Mouse (Mus musculus): ENCODE data around the gene Gm10961. TPM values are rescaled to one million over a fixed set of nuclear protein-coding genes. Genes with fewer than 3 reads are reported as not detected.
"Not testable (repeated sequence)": the region's sequence is repeated elsewhere in the genome, so short reads cannot be mapped to it uniquely, and the experiment has no call there.

The Gm10961 gene
- polyA plus RNA-seq, 1 experiment from 2014 or later: not detected

DNA sequence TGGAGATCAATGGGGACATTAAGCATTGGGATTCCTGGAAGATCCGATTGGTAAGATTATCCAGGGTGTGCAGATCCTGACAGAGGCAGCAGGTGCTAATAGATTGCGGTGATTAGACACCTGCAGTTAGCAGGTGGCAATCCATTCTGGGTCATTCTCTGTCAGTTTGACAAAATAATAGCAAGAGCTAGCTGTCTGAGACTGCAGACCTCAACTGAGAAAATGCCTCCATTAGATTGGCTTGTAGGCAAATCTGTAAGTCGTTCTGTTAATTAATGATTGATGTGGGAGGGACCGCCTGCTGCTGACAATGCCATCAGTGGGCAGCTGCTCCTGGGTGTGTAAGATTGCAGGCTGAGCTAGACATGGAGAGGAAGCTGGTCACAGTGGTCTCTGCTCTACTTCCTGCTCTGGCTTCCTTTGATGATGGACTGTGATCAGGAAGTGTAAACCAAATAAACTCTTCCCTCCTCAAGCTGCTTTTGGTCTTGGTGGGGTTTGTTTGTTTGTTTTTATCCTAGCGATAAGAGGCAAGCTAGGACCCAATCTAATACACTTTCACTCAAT, 6.6 kb downstream of the Gm10961 start:
- no peak overlapping the region for H3K4me3 ChIP-seq
- no peaks in the 10 kb centered on the region for H3K4me1 ChIP-seq
- ATAC-seq (ENCODE audit: low FRiP score, low read depth): no peak
- no peak overlapping the region for H3K4me2 ChIP-seq (replicated peaks)
- no peaks in the 10 kb centered on the region for H3K27me3 ChIP-seq
- no peaks in the 10 kb centered on the region for H3K36me3 ChIP-seq
- no peaks in the 10 kb centered on the region for H3K9me3 ChIP-seq
- 62% methylated on average over 5 of the region's 5 CpGs for WGBS
- H3K27ac ChIP-seq: no peak overlapping the region
- H3K9ac ChIP-seq: no peak overlapping the region

DNA sequence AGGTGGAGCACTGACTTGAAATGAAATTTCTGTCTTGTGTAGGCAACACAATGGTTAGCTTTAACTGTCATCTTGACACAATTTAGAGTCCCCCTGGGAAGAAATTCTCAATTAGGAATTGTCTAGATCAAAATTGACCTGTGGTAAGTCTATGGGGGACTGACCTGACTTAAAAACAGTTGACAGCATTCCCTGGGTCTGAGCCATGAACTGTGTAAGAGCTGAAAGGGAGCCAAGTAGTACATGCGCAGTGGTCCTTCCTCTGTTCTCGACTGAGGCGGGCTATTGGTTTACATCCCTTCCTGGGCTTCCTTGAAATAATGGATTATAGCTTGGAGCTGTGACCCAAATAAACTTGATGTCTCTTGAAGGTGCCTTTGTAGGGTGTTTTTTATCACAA, 15.8 kb downstream of the Gm10961 start:
- no peaks in the 10 kb centered on the region for H3K36me3 ChIP-seq
- H3K9ac ChIP-seq: no peak overlapping the region
- H3K27ac ChIP-seq: no peak overlapping the region
- 76% methylated on average over 3 of the region's 3 CpGs for WGBS
- no peaks in the 10 kb centered on the region for H3K27me3 ChIP-seq
- H3K4me1 ChIP-seq: no peaks in the 10 kb centered on the region
- no peak overlapping the region for H3K4me3 ChIP-seq
- H3K9me3 ChIP-seq: no peaks in the 10 kb centered on the region
- no peak for ATAC-seq (ENCODE audit: low FRiP score, low read depth)
- no peak overlapping the region for H3K4me2 ChIP-seq (replicated peaks)

DNA sequence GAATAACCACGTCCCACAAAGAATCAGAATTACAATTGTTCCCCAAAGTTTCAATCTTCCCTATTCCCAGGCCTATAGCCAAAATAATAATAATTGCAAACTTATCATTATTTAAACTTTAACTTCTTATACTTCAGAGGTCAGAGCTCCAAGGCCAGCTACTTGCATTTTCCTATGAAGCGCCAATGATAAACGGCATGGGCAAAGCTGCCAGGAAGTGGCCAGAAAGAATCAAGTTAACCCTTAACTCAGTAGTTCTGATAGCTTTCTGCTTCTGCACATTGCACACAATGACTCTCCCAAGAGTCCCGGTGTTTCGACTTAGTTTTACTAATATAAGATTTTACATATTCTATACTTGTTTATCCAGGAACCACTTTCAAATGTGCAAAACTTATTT, 19.2 kb downstream of the Gm10961 start:
- not testable (repeated sequence) for H3K9me3 ChIP-seq; ATAC-seq (ENCODE audit: low FRiP score, low read depth); H3K27me3 ChIP-seq; H3K27ac ChIP-seq; H3K4me3 ChIP-seq; H3K4me2 ChIP-seq (replicated peaks); H3K36me3 ChIP-seq; H3K4me1 ChIP-seq; H3K9ac ChIP-seq
- WGBS: 74% methylated on average over 5 of the region's 5 CpGs

DNA sequence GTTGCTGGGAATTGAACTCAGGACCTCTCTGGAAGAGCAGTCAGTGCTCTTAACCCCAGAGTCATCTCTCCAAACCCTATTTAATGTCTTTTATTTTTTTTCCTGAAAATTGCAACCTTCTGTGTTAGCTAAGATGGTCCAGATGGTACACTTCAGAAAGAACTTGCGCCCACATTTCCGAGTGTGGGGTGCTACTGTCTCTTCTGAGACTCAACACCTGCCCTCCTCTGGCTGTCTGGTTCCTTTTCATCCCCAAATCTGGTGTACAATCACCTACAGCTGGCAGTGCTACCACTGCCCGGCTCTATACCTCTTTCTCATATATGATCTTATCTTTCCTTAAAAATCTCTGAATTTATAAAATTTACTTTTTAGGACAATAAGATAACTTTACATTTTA, 21.8 kb downstream of the Gm10961 start:
- ATAC-seq (ENCODE audit: low FRiP score, low read depth): no peak
- Histone ChIP-seq H3K36me3 (no peaks in the 10 kb centered on the region; the same call in 1 of the 2 replicates), H3K4me2 (replicated peaks) (no peak overlapping the region), H3K4me3 (no peak overlapping the region), H3K27ac (no peak overlapping the region), H3K9me3 (no peaks in the 10 kb centered on the region; the same call in 1 of the 2 replicates), H3K27me3 (no peaks in the 10 kb centered on the region), H3K9ac (no peak overlapping the region), H3K4me1 (no peaks in the 10 kb centered on the region)
- 90% methylated on average over 3 of the region's 3 CpGs for WGBS

DNA sequence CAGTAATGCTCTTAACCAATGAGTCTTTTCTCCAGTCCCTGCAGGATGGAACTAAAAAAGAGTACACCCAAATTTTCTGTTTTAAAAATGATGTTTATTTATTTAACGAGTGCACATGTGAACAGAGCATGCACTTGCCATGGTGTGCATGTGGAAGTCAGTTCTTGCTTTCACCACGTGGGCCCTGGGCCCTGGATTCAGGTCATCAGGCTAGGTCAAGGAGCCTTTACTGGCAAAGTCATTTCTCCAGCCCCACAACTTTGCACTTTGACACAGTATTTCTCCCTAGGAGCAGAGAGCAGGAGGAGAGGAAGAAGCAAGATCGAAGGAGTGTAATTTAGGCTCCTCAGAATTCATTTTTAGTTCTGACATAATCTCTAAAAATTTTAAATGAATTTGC, 23.7 kb downstream of the Gm10961 start:
- no peak overlapping the region for H3K4me3 ChIP-seq
- no peaks in the 10 kb centered on the region for H3K27me3 ChIP-seq
- WGBS: 83% methylated on average over 3 of the region's 3 CpGs
- peaks cover 9% of the 10 kb centered on the region for H3K36me3 ChIP-seq
- no peak overlapping the region for H3K9ac ChIP-seq
- H3K9me3 ChIP-seq: no peaks in the 10 kb centered on the region; the same call in 1 of the 2 replicates
- no peak overlapping the region for H3K4me2 ChIP-seq (replicated peaks)
- no peak overlapping the region for H3K27ac ChIP-seq
- H3K4me1 ChIP-seq: no peaks in the 10 kb centered on the region
- ATAC-seq (ENCODE audit: low FRiP score, low read depth): no peak

DNA sequence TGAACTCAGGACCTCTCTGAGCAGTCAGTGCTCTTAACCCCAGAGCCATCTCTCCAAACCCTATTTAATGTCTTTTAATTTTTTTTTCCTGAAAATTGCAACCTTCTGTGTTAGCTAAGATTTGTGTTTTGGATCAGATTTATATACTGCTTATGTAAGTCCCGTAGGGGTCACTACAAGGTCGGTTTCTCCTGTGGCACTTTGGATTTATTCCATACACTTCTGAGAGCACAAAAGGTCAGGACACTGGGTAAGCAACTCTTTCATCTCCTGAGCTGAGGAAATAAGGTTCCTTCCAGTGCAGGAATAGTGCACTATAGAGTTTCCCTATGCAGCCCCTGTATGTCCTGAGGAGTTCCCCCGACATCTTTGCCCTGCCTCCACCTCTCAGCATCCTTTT, 24.4 kb downstream of the Gm10961 start:
- 40% methylated on average over 3 of the region's 3 CpGs for WGBS
- Histone ChIP-seq H3K4me3 (no peak overlapping the region), H3K4me1 (no peaks in the 10 kb centered on the region), H3K27ac (no peak overlapping the region), H3K4me2 (replicated peaks) (no peak overlapping the region), H3K27me3 (no peaks in the 10 kb centered on the region), H3K9ac (no peak overlapping the region), H3K9me3 (no peaks in the 10 kb centered on the region; the same call in 1 of the 2 replicates), H3K36me3 (peaks cover 15% of the 10 kb centered on the region)
- no peak for ATAC-seq (ENCODE audit: low FRiP score, low read depth)

DNA sequence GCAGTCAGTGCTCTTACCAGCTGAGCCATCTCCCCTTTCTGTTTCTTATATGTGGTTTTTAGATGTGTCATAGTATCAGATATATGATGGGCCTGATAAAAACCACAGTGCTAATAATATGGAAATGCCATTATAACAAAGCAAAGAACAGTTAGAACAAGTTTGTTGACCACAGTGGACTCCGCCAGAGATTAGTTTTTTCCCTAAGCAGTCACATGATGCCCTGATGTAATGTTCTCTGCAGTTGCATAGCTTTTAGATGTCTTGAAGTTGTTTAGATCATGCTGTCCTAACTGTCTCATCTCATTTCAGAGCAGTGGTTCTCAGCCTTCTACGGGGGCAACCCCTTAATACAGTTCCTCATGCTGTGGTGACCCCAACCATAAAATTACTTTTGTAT, 25.0 kb downstream of the Gm10961 start:
- 87% methylated on average over 2 of the region's 2 CpGs for WGBS
- H3K27me3 ChIP-seq: no peaks in the 10 kb centered on the region
- no peaks in the 10 kb centered on the region; the same call in 1 of the 2 replicates for H3K9me3 ChIP-seq
- no peak overlapping the region for H3K4me2 ChIP-seq (replicated peaks)
- ATAC-seq (ENCODE audit: low FRiP score, low read depth): no peak
- H3K36me3 ChIP-seq: peaks cover 22% of the 10 kb centered on the region
- H3K27ac ChIP-seq: no peak overlapping the region
- H3K4me1 ChIP-seq: no peaks in the 10 kb centered on the region
- H3K9ac ChIP-seq: no peak overlapping the region
- no peak overlapping the region for H3K4me3 ChIP-seq

DNA sequence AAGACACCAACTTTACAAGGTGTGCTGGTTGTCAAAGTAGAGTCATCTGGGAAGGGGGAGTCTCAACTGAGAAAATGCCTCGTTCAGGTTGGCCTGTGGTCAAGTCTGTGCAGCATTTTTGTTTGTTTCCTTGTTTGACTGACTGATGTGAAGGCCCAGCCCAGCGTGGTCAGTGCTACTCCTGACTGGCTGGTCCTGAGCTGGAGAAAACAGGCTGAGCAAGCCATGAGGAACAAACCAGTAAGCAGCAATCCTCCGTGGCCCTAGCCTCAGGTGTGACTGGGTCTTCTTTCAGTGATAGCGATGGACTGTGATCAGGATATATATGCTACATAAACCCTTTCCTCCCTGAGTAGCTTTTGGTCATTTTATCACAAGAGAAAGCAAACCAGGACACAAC, 25.8 kb downstream of the Gm10961 start:
- peaks cover 27% of the 10 kb centered on the region for H3K36me3 ChIP-seq
- no peak overlapping the region for H3K27ac ChIP-seq
- no peaks in the 10 kb centered on the region for H3K4me1 ChIP-seq
- H3K4me3 ChIP-seq: no peak overlapping the region
- H3K9ac ChIP-seq: no peak overlapping the region
- no peaks in the 10 kb centered on the region for H3K27me3 ChIP-seq
- no peak overlapping the region for H3K4me2 ChIP-seq (replicated peaks)
- WGBS: 77% methylated on average over 4 of the region's 4 CpGs
- H3K9me3 ChIP-seq: no peaks in the 10 kb centered on the region; the same call in 1 of the 2 replicates
- no peak for ATAC-seq (ENCODE audit: low FRiP score, low read depth)

DNA sequence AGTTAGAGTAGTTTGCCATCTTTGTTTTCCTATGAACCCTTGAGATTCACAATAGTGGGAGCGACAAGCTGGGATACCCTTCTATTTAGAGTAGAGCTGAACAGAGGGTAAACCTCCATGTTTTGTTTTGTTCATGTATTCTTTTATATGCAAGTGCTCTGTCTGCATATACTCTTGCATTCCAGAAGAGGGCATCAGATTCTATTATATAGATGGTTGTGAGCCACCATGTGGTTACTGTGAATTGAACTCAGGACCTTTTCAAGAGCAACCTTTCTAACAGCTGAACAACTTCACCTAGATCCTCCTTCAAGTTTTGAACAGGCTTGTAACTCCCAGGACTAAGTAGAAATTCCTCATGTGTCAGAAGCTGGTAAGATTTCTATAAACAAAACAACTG, 27.9 kb downstream of the Gm10961 start:
- no peak overlapping the region for H3K27ac ChIP-seq
- WGBS: 94% methylated on average over 1 of the region's 1 CpGs
- no peaks in the 10 kb centered on the region for H3K27me3 ChIP-seq
- peaks cover 47% of the 10 kb centered on the region for H3K36me3 ChIP-seq
- H3K9me3 ChIP-seq: no peaks in the 10 kb centered on the region
- no peak overlapping the region for H3K9ac ChIP-seq
- no peak overlapping the region for H3K4me2 ChIP-seq (replicated peaks)
- H3K4me3 ChIP-seq: no peak overlapping the region
- ATAC-seq (ENCODE audit: low FRiP score, low read depth): no peak
- no peaks in the 10 kb centered on the region for H3K4me1 ChIP-seq

DNA sequence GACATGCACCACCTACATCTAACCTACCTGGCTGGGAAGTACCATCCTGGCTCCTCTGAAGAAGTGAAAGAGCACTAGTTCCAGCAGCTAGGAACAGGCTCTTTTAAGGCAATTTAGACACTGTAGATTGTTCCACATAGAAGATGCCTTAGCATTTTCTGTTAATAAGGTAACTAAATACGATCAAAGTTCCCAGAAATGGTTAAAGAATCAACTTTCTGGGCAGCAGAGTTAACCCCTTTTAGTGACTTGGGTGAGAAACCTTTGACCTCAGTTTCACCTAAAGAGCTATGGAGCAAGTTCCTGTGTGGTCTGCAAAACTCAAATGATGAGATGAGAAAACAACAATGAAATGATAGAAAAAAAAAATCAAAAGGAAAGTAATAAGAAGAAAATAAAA, 33.5 kb downstream of the Gm10961 start:
- Histone ChIP-seq H3K36me3 (peaks cover 96% of the 10 kb centered on the region), H3K9me3 (no peaks in the 10 kb centered on the region), H3K4me3 (no peak overlapping the region), H3K27me3 (no peaks in the 10 kb centered on the region), H3K4me2 (replicated peaks) (no peak overlapping the region), H3K9ac (no peak overlapping the region), H3K27ac (no peak overlapping the region), H3K4me1 (no peaks in the 10 kb centered on the region)
- ATAC-seq (ENCODE audit: low FRiP score, low read depth): no peak
- 90% methylated on average over 1 of the region's 1 CpGs for WGBS

DNA sequence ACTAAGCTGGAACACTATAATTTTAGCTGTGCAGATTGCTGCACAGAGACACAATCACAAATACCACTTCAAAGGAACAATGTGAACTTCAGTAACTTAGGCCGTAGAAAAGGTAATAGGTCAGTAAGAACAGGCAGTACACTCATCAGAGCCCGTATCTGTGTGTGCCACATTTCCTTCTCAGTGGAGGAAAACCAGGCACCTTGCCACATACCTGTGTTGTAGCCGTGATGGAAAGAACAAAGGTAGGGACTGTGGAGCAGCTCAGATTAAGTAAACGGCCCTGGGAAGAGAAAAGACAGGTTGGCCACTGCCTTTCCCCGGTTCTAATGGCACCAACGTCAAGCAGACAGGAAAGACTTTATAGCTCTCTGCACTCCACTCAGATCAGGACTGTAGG, 36.3 kb downstream of the Gm10961 start:
- 76% methylated on average over 6 of the region's 6 CpGs for WGBS
- H3K9ac ChIP-seq: no peak overlapping the region
- H3K4me2 ChIP-seq (replicated peaks): no peak overlapping the region
- no peaks in the 10 kb centered on the region for H3K27me3 ChIP-seq
- H3K9me3 ChIP-seq: no peaks in the 10 kb centered on the region
- H3K27ac ChIP-seq: no peak overlapping the region
- no peak overlapping the region for H3K4me3 ChIP-seq
- peaks cover 92% of the 10 kb centered on the region for H3K36me3 ChIP-seq
- no peaks in the 10 kb centered on the region for H3K4me1 ChIP-seq
- no peak for ATAC-seq (ENCODE audit: low FRiP score, low read depth)

DNA sequence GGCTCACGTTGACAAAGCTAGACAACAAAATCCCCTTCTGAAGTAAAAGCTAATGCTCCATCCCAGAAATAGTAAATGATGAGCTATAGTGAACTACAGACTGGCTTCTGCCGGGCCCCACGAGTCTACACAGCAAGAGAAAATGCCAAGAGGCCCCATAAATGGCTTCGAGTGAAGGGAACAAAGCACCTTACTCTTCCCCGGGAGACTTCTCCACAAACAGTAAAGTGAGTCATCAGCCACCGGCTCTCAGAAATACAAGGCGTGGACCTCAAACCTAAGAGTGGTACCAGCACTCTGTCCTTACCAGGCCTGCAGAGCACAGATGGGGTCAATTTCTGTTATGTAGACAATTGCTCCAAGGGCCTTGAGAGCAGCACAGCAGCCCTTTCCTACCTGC, 37.7 kb downstream of the Gm10961 start:
- no peak overlapping the region for H3K9ac ChIP-seq
- H3K4me1 ChIP-seq: no peaks in the 10 kb centered on the region
- no peak overlapping the region for H3K4me2 ChIP-seq (replicated peaks)
- peaks cover 88% of the 10 kb centered on the region for H3K36me3 ChIP-seq
- no peak for ATAC-seq (ENCODE audit: low FRiP score, low read depth)
- H3K27ac ChIP-seq: no peak overlapping the region
- no peak overlapping the region for H3K4me3 ChIP-seq
- WGBS: 86% methylated on average over 7 of the region's 7 CpGs
- no peaks in the 10 kb centered on the region for H3K9me3 ChIP-seq
- no peaks in the 10 kb centered on the region for H3K27me3 ChIP-seq

DNA sequence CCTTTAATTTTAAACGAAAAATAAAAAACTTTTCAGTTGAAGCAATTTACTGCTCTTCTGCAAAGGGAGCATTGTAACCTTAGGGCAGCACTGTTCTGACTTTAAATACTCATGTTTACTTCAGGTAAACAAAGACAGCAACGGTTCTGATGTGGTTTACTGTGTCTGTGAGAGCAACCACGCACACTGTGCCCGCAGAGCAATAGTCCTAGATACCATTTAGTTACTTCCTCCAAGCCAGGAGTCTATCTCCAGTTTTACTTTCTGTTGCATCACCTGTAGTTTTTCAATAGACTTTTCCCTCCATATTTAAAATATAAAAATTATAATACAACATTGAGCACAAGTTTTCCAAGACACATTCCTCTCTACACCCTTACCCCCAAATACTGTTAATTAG, 39.4 kb downstream of the Gm10961 start:
- Histone ChIP-seq H3K9ac (no peak overlapping the region), H3K4me1 (no peaks in the 10 kb centered on the region), H3K36me3 (peaks cover 89% of the 10 kb centered on the region), H3K9me3 (no peaks in the 10 kb centered on the region), H3K27me3 (no peaks in the 10 kb centered on the region), H3K27ac (no peak overlapping the region), H3K4me3 (no peak overlapping the region), H3K4me2 (replicated peaks) (no peak overlapping the region)
- ATAC-seq (ENCODE audit: low FRiP score, low read depth): no peak
- WGBS: 76% methylated on average over 4 of the region's 4 CpGs
